Mouse (Mus musculus): ENCODE data around the gene Idh1.
"Not testable (repeated sequence)": the region's sequence is repeated elsewhere in the genome, so short reads cannot be mapped to it uniquely, and the experiment has no call there.

Idh1 gene

DNA sequence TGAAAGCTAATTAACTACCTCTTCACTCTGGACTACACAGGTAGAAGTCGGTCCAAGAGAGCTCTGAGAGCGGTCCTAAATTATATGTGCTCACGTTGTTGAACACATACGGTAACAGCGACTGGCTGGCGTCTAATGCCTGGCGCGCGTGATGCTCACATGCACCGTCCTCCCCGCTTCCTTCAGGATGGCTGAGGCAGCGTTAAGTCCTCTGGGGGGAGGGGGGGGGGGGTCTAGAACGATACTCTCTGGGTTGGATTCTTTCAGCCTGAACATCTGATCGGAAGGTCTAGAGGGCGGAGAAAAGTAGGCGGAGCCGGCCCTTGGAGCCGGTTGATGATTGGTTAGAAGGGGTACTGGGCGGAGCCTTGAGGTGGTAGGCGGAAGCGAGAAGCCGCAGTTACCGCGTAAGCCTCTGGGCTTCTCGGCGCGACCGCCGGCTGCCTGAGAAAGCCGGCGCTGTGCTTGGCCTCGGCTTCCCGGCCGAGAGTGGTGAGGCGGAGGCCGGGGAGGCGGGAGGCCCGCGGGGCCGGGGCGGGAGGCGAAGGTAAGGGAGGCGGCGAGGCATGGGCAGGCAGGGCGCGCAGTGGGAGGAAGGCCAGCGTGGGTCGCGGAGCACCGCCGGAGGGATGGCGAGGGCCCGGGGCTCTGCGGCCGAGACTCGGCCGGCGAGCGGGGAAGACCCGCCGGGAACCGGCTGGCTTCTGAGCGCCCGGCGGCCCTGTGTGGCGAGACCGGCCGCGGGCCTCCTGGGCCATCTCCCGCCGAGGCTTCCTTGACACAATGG is at the start of gene Idh1, which contains the start of gene Pikfyve:
Gene Idh1, minus strand, starts transcription at position 214 of the 787 bp plus-strand sequence.
Gene Pikfyve, plus strand, starts transcription at position 397 of the 787 bp plus-strand sequence.
- DNase-seq (ENCODE audit: low spot score), result peak; percentile 95

DNA sequence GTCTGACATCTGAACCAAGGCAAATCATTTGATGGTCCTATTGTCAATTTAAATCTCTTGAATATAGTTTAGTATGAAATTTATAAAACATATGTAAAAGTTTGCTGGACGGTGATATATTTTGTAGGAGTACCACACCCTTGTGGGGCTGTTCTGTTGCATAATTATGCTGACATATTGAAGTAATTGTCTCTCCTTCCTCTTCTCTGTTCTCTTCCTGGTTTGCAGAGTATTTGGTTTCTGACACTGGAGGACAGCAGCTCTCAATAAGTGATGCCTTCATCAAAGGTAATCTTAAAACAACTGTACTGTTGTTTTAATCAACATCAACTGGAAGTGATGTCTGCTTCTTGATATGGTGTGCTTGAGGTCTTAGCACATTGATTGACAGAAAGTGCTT is 44.3 kb upstream of the Idh1 start:
- DNase-seq (ENCODE audit: low spot score), result no peak

DNA sequence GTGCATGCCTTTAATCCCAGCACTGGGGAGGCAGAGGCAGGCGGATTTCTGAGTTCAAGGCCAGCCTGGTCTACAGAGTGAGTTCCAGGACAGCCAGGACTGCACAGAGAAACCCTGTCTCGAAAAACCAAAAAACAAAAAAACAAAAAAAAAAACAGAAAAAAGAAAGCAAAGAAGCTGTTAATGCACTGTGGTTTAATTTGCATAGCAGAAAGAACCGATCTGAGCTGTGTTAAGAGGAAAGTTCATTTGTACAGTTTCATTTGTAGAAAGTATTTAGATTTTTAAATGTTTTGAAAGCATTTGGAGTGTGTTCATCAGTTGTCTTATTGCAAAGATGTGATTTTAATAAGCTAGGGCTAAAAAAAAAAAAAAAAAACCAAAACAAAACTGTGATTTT is 43.5 kb upstream of the Idh1 start:
- not testable (repeated sequence) for DNase-seq (ENCODE audit: low spot score)

DNA sequence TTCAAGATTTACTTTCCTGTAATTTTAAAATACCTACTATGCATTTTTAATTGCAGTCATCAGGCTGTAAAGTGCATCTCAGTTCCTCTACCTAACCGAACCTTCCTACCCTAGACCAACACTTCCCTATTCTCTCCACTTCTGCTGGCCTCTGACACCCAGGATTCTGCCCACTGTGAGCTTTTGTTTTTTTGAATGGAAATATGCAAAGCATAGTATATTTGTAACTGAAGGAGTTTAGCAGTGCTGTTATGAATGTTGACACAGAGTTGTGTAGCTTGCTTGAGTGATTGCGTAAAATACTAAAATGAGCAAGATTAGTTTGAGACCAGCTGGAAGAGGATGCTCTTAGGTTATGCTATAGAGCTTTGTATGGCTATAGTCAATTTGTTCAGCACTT is 41.4 kb upstream of the Idh1 start:
- no peak for DNase-seq (ENCODE audit: low spot score)

DNA sequence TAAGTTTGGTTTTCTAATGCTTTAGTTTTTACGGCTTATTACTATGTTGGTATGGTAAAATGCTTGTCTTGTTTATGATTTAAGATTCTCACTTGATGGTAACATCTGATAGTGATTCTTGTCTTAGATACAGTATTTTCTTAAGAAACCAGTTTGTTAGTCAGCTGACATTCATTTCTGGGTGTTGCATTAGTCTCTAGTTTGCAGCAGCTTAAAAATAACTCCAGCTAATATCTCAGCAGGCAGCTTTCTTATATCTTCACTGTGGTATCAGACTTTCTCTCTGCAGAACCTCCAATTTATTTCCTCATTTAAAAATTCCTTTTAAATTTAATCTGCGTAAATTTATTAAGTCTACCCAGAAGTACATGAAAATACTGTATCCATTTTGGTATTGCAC is 37.4 kb upstream of the Idh1 start:
- no peak for DNase-seq (ENCODE audit: low spot score)

DNA sequence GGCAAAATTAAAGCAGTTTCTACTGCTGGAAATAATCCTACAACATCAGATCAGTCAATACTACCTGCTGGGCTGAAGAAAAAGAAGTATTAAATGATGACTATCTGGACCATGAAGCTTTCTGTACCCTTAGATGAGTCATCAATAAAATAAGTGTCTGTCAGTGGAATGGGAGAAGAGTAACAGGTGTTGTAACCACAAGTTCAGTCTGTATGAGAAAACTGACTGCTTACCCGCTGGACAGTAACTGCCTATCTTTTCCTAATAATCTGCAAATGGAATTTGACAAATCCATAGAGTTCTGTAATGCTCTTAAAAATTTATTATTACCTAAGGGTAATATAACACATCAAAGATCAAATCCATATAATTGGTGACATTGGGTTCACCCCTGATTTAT is 31.7 kb upstream of the Idh1 start:
- no peak for DNase-seq (ENCODE audit: low spot score)

DNA sequence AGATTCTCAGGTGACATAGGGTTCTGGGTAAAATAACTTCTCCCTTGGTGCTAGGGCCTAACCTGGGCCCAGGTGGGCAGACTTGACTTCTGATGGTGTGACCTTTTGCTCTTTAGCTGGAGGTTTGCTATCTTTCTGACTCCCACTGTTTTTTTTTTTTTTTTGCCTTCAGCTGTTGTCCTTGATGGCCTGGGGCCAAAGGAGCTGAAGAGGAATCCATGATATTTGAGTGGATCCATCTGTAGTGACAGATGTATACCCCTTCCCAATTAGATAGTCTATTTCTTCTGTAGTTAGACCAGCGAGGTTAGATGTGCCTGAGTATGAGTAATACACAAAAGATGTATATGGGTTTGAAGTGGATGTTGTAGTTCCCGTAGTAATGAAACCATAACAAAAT is 31.3 kb upstream of the Idh1 start:
- no peak for DNase-seq (ENCODE audit: low spot score)

DNA sequence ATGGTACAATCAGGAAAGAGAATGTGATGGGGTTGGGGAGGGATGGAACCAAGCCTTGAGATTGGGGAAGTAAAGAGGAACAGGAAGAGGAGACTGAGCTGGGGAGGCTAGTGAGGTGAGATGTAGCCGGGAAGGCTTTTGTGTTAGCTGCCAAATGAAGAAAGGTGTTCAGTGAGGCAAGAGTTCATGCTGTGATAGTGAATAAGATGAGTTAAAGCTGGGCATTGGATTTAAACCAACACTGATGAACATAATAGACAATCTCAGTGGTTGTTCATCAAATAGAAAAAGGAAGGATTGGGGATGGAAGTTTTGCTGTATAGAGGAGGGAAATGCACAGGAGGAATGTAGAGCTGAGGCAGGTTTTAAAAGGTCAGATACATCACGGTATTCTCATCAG is 26.9 kb upstream of the Idh1 start:
- no peak for DNase-seq (ENCODE audit: low spot score)

DNA sequence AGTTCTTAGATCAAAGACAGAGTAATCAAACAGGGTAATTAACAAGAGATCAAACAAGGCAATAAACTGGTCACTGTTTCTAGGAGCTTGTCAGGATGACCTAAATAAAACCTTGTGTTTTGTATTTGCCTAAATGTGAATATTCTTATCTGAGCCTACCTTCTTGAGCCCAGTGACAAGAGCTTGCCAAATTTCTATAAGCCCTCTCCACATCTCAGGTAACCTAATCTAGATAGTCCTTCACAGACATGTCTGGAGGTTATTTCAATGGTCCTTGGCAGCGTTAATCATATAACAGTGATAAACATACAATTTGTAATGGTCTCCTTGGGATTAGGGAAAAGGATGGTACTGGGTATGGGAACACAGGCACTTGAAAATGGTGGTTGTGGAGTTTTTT is 18.0 kb upstream of the Idh1 start:
- DNase-seq (ENCODE audit: low spot score), result no peak

DNA sequence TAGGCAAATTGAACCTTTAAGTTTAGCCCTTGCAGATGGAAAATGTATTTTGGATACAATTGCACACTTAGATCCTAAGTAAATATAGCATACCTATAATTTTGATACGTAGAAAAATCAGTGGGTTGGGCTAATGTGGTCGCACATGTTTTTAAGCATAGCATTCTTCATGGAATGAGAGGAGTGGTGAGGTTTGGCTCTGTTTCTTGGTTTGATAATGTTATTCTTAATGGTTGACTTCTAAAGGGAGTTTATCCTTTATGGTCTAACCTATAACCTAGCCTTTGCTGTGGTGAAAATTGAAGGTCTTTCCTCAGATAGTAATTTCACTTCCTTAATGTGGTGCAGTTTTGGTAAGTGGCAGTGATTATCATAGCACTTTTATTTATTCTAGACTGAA is 12.6 kb upstream of the Idh1 start:
- no peak for DNase-seq (ENCODE audit: low spot score)

DNA sequence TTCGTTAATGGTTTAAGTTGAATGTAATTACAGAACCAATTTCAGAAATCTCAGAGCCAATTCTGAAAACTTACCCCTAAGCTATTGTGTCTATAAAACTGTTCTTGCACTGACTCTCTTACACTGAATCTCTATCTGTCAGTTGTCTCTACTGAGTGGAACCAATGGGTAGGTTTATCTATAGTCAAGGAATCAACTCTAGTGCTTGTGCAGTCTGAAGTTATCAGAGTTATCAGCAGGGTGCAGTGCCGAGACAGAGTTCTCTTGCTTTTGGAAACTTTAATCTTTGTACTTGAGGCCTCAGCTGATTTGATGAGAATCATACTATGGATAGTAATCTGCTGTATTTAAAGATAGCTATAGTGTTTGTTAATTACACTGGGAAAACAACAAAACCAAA is 12.1 kb upstream of the Idh1 start:
- no peak for DNase-seq (ENCODE audit: low spot score)

DNA sequence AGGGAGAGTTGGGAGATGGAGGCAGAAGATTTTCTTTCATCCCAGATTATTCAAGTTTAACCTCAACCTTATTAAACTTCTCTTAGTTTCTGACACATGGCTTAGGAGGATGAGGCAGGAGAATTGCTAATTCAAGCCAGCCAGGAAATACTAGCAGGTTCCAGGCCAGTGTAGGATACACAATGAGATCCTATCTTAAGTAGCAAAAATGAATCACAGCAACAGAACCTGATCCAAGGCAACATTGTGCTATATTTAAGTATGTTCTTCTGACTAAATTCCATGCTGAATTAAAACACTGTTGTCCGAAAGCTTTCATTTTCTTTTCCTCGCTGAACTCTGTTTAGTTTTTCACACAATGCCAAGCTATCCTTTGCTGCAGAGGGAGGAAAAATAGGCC is 6.9 kb upstream of the Idh1 start:
- no peak for DNase-seq (ENCODE audit: low spot score)

DNA sequence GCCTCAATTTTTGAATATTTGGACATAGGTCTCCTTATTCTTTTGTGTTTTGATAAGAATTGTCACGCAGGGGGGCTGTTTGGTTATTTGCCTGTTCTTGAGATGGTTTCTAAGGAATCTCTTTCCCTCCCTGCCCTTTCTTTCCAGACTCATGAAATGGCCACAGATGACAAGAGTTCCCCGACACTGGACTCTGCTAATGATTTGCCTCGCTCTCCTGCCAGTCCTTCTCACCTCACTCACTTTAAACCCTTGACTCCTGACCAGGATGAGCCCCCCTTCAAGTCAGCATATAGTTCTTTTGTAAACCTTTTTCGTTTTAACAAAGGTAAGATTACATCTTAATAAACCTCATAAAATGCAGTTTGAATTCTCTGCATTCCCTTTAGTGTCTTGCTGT is 3.9 kb upstream of the Idh1 start:
- no peak for DNase-seq (ENCODE audit: low spot score)

DNA sequence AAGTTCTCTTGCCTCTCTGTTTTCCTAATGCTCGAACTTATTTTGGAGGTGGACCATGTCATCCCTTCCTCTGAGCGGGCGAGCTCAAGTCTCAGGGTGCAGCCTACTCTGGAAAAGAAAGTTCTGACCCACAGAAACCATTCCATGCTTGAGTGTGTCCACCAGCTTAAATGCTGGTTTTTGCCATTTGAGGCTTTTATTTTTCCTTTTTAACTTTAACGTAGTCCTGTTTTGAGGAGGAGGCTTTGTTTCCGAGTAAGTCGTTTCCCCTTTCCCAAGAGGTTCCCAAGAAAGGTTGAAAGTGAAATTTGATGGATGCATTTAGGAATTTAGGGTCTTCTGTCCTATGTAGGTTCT is 752 bp upstream of the Idh1 start:
- DNase-seq (ENCODE audit: low spot score), result no peak

DNA sequence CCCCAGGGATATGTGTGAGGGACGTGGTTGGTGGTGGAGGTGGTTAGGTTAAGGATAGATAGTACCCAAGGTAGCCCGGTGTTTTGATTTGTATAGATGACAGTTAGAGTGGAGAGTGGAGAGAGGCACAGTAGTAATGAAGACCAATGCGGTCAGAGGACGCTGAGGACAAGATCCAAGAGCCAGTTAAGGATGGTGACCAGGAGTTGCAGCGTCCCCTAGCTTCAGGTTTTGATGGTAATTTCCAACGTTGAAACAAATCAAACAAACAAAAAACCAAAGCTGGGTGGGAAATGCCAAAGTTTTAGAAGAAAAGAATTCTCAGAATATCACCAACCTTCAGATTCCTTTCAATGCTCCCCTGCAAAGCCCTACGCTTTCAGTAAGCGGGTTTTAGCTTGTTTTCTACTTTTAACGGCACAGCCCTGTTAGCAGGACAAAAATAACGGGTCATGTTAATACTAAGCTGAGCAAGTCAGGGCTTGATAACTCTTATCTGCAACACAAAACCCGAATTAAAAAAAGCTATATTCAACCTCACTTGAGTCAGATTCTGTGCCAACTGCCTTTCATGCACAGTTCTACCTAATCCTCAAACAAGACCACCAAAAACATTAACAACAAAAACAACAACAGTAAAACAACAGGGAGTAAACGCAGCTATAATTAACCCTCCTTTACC is 635 bp downstream of the Idh1 start:
- DNase-seq (ENCODE audit: low spot score), result no peak

DNA sequence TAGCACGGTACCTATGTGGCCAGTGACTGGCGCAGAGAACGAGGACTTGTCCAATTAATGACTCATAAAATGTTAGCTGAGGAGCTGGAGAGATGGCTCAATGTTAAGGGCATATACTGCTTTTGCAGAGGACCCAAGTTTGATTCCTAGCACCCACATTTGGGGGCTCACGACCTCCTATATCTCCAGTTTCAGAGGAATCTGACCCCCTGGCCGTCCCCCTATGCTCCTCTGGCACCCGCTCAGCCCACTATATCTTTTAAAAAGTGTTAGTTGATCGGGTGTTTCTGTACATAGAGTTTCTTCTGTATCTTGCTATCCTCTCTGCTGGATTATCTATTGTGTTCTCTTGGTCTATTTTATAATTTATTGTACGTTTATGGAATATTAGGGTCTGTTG is 1.3 kb downstream of the Idh1 start:
- no peak for DNase-seq (ENCODE audit: low spot score)

DNA sequence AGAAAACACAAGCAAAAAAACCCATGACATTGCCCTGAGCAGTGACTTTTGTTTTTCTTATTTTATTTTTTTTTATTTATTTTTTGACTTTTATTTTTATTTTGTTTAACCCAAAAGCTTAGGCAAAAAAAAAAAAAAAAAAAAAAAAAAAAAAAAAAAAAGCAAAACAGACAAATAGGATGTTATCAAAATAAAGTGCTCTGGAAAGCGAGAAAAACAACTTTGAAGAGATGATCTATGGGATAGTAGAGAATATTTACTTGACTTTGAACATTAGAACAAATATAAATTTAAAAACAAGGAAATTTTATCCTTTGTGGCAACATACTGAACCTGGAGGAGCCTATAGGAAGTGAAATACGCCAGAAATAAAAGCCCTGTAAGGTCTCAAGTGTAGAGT is 2.3 kb downstream of the Idh1 start:
- no peak for DNase-seq (ENCODE audit: low spot score)

DNA sequence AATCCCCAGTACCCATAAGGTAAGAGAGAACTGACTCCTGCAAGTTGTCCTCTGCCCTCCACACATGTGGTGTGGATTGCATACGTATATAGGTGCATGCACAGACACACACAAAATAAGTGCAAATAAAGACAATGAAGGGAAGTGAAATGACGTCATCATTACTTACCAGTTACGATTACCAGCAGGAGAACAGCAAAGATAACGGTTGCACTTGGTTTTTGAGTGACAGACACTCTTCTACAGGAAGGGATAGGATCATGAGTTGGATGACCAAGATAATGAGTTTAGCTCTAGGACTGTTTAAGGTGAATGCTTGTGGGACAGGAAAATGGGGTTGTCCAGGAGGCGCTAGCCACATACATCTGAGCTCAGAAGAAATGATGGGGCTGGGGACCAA is 4.8 kb downstream of the Idh1 start:
- DNase-seq (ENCODE audit: low spot score), result no peak

DNA sequence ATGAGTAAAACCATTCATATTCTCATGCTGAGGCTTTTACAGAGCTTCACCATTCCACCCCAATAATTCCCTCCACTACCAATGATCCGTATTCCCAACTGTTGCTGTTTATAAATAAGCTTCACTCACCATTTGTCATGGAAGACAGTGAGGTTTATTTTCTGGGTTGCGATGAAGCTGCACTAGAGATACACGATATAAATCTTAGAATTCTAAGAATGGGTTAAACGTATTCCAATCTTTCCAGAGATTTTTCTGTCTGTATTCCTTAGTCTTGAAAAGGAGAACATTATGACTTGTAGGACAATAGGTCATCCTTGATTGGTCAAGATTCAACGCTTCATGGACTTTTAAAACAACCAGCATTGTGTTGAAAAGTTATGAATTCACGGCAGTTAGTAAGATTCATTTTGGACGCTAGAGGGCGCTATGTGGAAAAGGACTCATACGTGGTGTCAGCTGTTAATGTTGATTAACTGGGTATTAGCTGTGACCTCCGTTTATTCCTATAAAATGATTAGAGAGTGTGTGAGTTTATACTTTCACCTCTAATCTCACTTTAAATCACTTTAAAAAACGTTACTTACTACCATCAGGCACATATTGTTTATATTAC is 6.6 kb downstream of the Idh1 start:
- peak; percentile 54 for DNase-seq (ENCODE audit: low spot score)

DNA sequence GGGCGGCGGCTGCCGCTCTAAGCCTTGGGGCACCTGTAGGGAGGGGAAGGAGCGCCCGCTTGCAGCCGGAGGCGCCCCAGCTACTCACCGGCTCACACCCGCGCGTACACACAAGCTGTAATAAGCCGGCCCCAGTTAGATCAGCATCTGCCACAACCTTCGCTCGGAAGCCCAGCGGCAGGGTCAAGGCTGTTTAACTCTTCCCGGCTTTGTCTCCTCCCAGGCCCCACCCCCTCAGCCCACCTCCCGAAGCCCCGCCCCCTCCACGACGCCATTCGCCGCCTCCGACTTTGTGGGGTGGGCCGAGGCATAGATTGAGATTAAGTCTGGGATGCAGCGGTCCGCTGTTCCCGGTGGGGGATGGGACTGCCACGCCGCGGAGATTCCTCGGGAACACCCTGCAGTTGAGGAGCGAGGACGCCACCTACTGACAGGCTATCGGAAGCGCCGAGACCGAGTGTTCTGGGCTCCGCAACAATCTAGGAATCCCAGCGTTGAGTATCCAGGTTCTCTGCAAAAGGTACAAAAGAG is 7.3 kb downstream of the Idh1 start:
- peak; percentile 67 for DNase-seq (ENCODE audit: low spot score)

DNA sequence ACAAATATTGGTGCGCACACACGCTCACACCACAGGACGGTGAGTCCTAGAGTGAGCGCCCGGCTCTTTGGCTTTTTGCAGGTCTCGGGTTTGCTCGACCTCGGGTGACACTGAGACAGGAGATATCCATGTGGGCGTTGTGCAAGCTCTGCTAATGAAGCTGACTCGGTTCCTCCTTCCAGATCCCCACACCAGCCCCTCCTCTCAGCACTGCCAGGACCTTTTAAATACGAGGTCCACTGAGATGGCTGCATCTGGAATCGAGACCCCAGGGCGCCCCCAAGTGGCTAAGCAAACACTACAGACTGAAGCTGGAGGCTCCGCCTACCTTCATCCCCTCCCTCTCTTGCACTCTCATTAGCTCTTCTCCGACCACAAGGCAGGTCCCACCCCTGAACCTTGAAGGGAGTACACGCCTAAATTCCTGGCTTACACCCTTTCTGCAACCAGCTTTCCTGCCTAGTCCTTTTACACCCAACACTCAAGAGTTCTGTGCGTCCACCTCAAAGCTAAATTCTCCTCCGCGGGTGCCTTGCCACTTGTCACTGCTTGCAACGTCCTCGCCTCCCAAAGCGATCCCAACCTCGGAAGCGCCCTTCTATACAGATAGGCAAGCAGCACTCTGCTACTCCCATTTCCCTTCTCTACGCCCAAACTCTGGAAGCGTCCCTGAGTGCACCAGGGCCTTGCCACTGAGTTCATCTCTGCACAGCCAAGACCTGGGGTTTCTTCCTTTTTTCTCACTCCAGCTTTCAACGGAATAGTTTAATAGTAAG is 8.0 kb downstream of the Idh1 start:
- DNase-seq (ENCODE audit: low spot score), result peak; percentile 90

DNA sequence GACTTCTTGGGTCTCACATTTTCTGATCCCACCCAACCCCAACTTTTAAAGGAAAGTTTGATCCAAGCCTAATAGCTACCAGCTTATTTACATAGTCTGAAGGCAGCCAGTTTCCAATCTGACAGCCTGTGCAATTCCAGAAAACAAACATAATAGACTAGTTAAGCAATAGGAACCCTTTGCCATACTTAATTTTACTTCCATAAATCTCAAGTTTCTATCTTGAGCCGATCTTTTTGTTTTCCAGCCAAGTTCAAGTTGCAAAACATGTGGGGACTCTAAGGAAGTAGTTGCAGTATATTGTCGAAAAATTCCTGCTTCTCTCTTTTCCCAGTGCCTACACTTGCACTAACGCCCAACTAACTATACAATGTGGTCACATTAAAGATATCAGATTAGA is 8.8 kb downstream of the Idh1 start:
- DNase-seq (ENCODE audit: low spot score), result no peak

Measured in T-cell, adult 2 months (primary cell).